Mouse (Mus musculus): ENCODE data around the gene Tank. TPM values are rescaled to one million over a fixed set of nuclear protein-coding genes. Genes with fewer than 3 reads are reported as not detected.

Tank gene
- polyA plus RNA-seq, 1 experiment = 13.2 TPM

DNA sequence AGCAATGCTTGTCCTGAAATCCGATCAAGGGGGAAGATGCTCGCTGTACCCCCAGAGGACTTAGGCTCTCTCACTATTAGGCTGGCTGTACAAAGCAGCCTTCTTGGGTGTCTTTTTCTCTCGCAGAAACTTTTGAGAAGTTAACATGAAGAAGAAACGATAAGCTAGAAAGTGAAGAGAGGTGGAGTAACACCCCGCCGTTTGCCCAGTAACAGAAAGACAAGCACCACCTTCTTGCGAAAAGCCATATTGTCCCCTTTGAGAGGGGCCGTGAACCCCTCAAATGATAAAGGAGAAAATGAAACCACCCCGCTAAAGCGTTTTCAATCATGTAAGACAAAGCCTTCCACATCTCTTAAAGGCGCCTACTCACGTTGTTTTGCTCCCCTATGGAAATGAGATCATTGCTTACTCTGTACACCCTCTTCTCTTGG, 15.5 kb downstream of the Tank start:
- Histone ChIP-seq H3ac (ENCODE audit: control insufficient read depth, insufficient read length) (peak overlapping the region; percentile 89), H3K79me2 (ENCODE audit: control insufficient read depth, insufficient read depth) (peaks cover 54% of the 10 kb centered on the region), H3K4me3 (peak overlapping the region; percentile 70), H3K36me3 (ENCODE audit: control insufficient read depth, insufficient read depth) (no peaks in the 10 kb centered on the region), H3K4me2 (ENCODE audit: low read depth) (peak overlapping the region; percentile 73), H3K27me3 (ENCODE audit: control insufficient read depth, insufficient read depth, insufficient read length) (no peaks in the 10 kb centered on the region)
- TF ChIP-seq POLR2A (IDR thresholded peaks at IDR 0.05; ENCODE audit: insufficient read length, low read depth) (no peak), MYOG (IDR thresholded peaks at IDR 0.05; ENCODE audit: control insufficient read depth in 1 of 3, insufficient read depth in 1 of 3, insufficient read length in 2 of 3, low read depth in 2 of 3) (no peak)

DNA sequence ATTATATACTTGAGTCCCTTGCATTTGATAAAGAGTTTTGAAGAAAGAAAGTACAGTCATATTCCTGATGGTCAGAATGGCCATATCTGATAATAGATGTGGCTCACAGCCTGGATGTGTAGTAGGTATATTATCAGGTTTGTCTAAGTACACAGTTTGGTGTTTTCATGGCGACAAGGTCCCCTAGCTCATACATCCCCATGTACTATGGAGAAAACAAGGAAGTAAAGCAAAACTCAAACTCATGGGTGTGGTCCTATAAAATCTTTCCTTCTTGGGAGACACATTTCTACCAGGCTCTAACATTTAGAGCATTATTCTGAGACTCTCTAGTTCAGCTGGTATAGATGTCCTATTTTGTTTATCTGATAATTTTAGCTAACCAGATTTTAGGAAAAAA, 21.3 kb downstream of the Tank start:
- H3K27me3 ChIP-seq (ENCODE audit: control insufficient read depth, insufficient read depth, insufficient read length) = no peaks in the 10 kb centered on the region
- no peak overlapping the region for H3ac ChIP-seq (ENCODE audit: control insufficient read depth, insufficient read length)
- H3K4me2 ChIP-seq (ENCODE audit: low read depth) = no peak overlapping the region
- H3K4me3 ChIP-seq = no peak overlapping the region
- H3K79me2 ChIP-seq (ENCODE audit: control insufficient read depth, insufficient read depth) = peaks cover 93% of the 10 kb centered on the region
- TF ChIP-seq MYOD1 (IDR thresholded peaks at IDR 0.05; ENCODE audit: control insufficient read depth in 1 of 3, insufficient read length in 2 of 3, low read depth in 2 of 3) (no peak), REST (IDR thresholded peaks at IDR 0.05; ENCODE audit: insufficient read depth, insufficient read length) (no peak), USF1 (IDR thresholded peaks at IDR 0.05; ENCODE audit: low read depth) (no peak), SRF (IDR thresholded peaks at IDR 0.05; ENCODE audit: control insufficient read depth, insufficient read length, low read depth) (no peak), MAX (IDR thresholded peaks at IDR 0.05; ENCODE audit: low read depth) (no peak), POLR2A (IDR thresholded peaks at IDR 0.05; ENCODE audit: insufficient read length, low read depth) (no peak), MYOG (IDR thresholded peaks at IDR 0.05; ENCODE audit: control insufficient read depth in 1 of 3, insufficient read depth in 1 of 3, insufficient read length in 2 of 3, low read depth in 2 of 3) (no peak), CEBPB (IDR thresholded peaks at IDR 0.05; ENCODE audit: insufficient read depth, poor library complexity, severe bottlenecking) (no peak), TCF12 (IDR thresholded peaks at IDR 0.05; ENCODE audit: insufficient read depth, poor library complexity, severe bottlenecking) (no peak), POLR2AphosphoS2 (IDR thresholded peaks at IDR 0.05; ENCODE audit: insufficient read length, low read depth) (no peak), TCF3 (IDR thresholded peaks at IDR 0.05; ENCODE audit: insufficient read length, low read depth) (no peak)
- H3K36me3 ChIP-seq (ENCODE audit: control insufficient read depth, insufficient read depth) = no peaks in the 10 kb centered on the region

DNA sequence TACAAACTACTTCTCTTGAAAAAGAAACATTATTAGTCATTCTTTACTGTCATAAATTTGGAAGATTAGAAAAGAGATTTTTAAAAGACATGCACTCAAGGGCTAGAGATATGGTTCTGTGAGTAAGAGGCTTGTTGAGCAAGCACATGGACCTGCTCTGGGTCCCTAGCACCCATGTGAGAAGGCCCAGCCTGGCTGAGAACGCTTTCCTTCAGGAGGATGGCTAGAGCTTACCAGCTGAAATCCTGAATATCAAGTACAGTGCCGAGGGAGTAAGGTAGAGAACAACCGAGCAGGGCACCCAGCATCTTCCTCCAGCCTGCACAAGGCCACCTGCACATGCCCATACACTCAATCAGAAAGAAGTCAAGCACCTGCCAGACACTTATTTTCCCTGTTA, 25.1 kb downstream of the Tank start:
- Histone ChIP-seq H3ac (ENCODE audit: control insufficient read depth, insufficient read length) (no peak overlapping the region), H3K4me2 (ENCODE audit: low read depth) (no peak overlapping the region), H3K79me2 (ENCODE audit: control insufficient read depth, insufficient read depth) (peaks cover 87% of the 10 kb centered on the region), H3K27me3 (ENCODE audit: control insufficient read depth, insufficient read depth, insufficient read length) (no peaks in the 10 kb centered on the region), H3K4me3 (no peak overlapping the region), H3K36me3 (ENCODE audit: control insufficient read depth, insufficient read depth) (no peaks in the 10 kb centered on the region)
- TF ChIP-seq CEBPB (IDR thresholded peaks at IDR 0.05; ENCODE audit: insufficient read depth, poor library complexity, severe bottlenecking) = no peak
- no peak for TF ChIP-seq REST (IDR thresholded peaks at IDR 0.05; ENCODE audit: insufficient read depth, insufficient read length)
- no peak for TF ChIP-seq MYOD1 (IDR thresholded peaks at IDR 0.05; ENCODE audit: control insufficient read depth in 1 of 3, insufficient read length in 2 of 3, low read depth in 2 of 3)
- TF ChIP-seq MAX (IDR thresholded peaks at IDR 0.05; ENCODE audit: low read depth) = no peak
- TF ChIP-seq TCF3 (IDR thresholded peaks at IDR 0.05; ENCODE audit: insufficient read length, low read depth) = no peak
- TF ChIP-seq SRF (IDR thresholded peaks at IDR 0.05; ENCODE audit: control insufficient read depth, insufficient read length, low read depth) = no peak
- no peak for TF ChIP-seq USF1 (IDR thresholded peaks at IDR 0.05; ENCODE audit: low read depth)
- no peak for TF ChIP-seq TCF12 (IDR thresholded peaks at IDR 0.05; ENCODE audit: insufficient read depth, poor library complexity, severe bottlenecking)
- TF ChIP-seq E2F4 (IDR thresholded peaks at IDR 0.05; ENCODE audit: insufficient read depth) = no peak

DNA sequence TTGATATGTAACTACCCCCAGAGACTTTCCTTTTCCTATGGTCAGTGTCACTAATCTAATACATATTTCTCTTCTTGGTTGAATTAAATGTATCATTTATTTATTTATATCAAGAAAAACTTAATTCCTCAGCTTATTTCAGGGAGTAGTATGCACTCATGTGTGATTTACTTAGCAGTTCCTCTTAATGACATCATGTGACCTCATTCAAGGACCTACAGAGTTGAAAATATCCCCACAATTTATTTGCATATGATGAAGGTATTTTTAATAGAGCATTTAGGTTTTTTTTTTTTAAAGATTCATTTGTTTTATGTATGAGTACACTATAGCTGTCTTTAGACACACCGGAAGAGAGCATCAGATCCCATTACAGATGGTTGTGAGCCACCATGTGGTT, 28.6 kb downstream of the Tank start:
- TF ChIP-seq E2F4 (IDR thresholded peaks at IDR 0.05; ENCODE audit: insufficient read depth) (no peak), SRF (IDR thresholded peaks at IDR 0.05; ENCODE audit: control insufficient read depth, insufficient read length, low read depth) (no peak), TCF12 (IDR thresholded peaks at IDR 0.05; ENCODE audit: insufficient read depth, poor library complexity, severe bottlenecking) (no peak), POLR2A (IDR thresholded peaks at IDR 0.05; ENCODE audit: insufficient read length, low read depth) (no peak), REST (IDR thresholded peaks at IDR 0.05; ENCODE audit: insufficient read depth, insufficient read length) (no peak), POLR2AphosphoS2 (IDR thresholded peaks at IDR 0.05; ENCODE audit: insufficient read length, low read depth) (no peak), MYOG (IDR thresholded peaks at IDR 0.05; ENCODE audit: control insufficient read depth in 1 of 3, insufficient read depth in 1 of 3, insufficient read length in 2 of 3, low read depth in 2 of 3) (no peak), TCF3 (IDR thresholded peaks at IDR 0.05; ENCODE audit: insufficient read length, low read depth) (no peak), CEBPB (IDR thresholded peaks at IDR 0.05; ENCODE audit: insufficient read depth, poor library complexity, severe bottlenecking) (no peak), MYOD1 (IDR thresholded peaks at IDR 0.05; ENCODE audit: control insufficient read depth in 1 of 3, insufficient read length in 2 of 3, low read depth in 2 of 3) (no peak)
- Histone ChIP-seq H3K36me3 (ENCODE audit: control insufficient read depth, insufficient read depth) (peaks cover 5% of the 10 kb centered on the region), H3K27me3 (ENCODE audit: control insufficient read depth, insufficient read depth, insufficient read length) (no peaks in the 10 kb centered on the region), H3ac (ENCODE audit: control insufficient read depth, insufficient read length) (no peak overlapping the region), H3K4me2 (ENCODE audit: low read depth) (no peak overlapping the region), H3K4me3 (no peak overlapping the region), H3K79me2 (ENCODE audit: control insufficient read depth, insufficient read depth) (peaks cover 84% of the 10 kb centered on the region)

DNA sequence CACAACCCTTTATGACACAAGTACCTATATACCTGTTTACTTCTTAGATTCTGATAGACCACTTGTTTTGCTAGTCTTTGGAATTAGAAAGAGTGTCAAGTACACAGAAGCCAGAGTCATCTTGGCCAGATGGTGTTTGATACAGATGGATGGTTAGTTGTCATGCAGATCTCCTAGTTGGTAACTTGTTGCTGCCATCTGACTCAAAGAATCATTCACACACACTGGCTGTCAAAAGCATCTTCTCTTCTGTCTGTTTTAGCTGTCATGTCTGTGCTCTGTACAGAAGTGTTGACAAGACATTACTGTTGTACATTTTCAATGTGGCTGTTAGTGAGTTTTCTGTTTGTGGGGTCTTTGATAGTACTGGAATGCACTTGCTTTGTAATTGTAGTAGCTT, 45.6 kb downstream of the Tank start:
- TF ChIP-seq MAX (IDR thresholded peaks at IDR 0.05; ENCODE audit: low read depth) = no peak
- H3K79me2 ChIP-seq (ENCODE audit: control insufficient read depth, insufficient read depth) = no peaks in the 10 kb centered on the region
- no peak overlapping the region for H3K4me3 ChIP-seq
- no peak overlapping the region for H3K4me2 ChIP-seq (ENCODE audit: low read depth)
- H3ac ChIP-seq (ENCODE audit: control insufficient read depth, insufficient read length) = no peak overlapping the region
- no peaks in the 10 kb centered on the region for H3K27me3 ChIP-seq (ENCODE audit: control insufficient read depth, insufficient read depth, insufficient read length)
- H3K36me3 ChIP-seq (ENCODE audit: control insufficient read depth, insufficient read depth) = peaks cover 55% of the 10 kb centered on the region
